Mouse (Mus musculus): ENCODE measurements around the gene Ppfibp1.

DNA sequence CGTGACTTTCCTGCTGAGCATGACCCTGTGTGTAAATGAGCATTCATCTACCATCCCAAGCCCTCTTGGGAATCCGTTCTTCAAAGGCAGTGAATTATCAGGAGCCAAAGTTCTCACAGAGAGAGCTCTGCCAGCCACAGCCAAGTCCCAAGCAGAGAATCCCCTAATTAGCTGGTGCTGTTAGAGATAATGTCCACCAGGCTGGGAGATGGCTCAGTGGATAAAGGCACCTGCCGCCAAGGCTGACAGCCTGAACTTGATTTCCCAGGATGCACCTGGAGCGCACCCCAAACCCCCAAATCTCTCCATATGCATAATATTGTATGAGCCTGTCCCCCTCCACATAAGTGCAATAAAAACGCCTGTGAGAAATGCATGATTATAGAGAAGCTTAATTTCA, 42.9 kb upstream of the Ppfibp1 start:
- no peak for TF ChIP-seq CTCF (IDR thresholded peaks at IDR 0.05; ENCODE audit: low read depth, low read length)
- TF ChIP-seq EP300 (IDR thresholded peaks at IDR 0.05; ENCODE audit: insufficient read depth, low read depth, low read length): no peak
- TF ChIP-seq POLR2A (IDR thresholded peaks at IDR 0.05; ENCODE audit: insufficient read depth, low read length): no peak
